Mouse (Mus musculus) gastrocnemius, postnatal 4 days (tissue): Measurements from ENCODE around the gene Mcur1. TPM values are rescaled to one million over a fixed set of nuclear protein-coding genes. Genes with fewer than 3 reads are reported as not detected.

Experiments
- DNase-seq, 2 experiments: peaks; one replicate each; pipeline ENCODE4 v3.0.0; 2021 to 2022; ENCODE audit warnings: low spot score in 2 of 2, mixed read lengths in 2 of 2
- total RNA-seq, 2 experiments: library from RNA; stranded (reverse); gene quantifications; 2 replicates each; pipeline ENCODE4 v1.2.3; 2021

The Mcur1 gene
- total RNA-seq, 2 experiments from 2014 or later: 21.0 to 23.5 TPM

DNA sequence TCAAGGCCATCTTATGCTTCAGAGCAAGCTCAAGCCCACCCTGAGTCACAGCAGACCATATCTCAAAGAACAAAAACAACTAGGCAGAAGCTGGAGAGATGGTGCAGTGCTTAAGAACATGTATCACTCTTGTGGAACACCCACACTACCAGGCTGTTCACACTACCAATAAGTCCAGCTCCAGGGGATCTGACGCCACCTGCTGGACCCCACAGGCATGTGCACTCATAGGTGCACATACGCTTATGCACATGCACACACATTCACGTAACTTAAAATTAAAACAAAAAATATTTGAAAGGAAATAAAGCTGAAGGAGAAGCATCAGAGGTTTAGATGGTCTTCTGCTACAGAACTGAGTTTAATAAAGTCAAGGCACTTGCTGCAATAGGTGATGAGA, 62.2 kb downstream of the Mcur1 start:
- DNase-seq: no peak

DNA sequence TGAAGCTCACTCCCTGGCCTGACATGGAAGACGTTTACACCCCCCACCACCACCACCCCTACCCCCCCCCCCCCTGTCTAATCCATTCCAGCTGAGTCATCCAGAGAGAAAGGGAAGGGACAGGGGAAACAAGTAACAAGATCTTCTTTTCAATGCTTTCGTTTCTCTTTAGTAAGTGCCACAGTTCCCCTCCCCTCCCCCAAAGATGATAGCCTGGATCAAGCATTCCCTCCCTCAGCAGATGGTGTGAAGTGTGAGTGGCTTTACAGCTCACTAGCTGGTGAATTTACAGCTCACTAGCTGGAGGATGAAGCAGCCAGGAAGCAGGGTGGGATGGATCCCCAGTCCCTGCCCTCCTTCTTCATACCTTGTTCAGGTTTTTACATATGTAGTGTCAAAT, 63.3 kb downstream of the Mcur1 start:
- DNase-seq: no peak

DNA sequence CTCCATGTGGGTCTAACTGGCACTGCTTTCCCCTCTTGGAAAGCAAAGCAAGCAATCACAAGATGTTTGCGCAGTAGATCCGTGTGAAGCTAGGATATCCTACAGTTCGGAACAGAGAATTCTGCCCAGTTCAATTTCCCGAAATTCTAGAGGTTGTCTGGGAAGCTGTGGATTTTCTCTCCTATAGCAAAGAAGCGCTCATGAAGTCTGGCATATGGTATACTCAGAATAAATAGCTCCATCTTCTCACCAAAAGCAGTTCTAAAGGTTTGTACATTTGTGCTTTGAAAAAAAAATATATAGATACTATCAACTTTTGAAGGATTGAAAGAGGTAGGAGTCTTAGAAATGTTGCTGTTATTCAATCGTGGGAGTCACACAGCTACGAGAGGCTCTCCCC, 64.3 kb downstream of the Mcur1 start:
- DNase-seq: no peak

DNA sequence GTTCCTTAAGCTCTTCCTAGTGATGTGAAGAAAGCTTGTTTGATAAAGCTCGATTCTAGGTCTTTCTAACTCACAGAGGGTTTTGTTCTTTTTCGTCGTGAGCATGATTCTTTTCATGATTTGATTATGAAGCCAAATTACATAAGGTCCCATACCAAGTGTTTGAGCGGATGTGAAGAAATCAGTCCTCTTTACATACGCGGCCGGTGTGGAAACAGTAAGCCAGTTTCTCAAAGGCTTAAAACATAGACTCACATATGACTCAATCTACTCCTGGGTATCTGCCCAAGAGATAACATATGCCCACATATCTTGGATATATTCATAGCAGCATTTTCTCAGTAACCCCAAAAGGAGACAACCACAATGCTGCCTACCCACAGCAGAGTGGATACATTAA, 66.3 kb downstream of the Mcur1 start:
- no peak for DNase-seq

DNA sequence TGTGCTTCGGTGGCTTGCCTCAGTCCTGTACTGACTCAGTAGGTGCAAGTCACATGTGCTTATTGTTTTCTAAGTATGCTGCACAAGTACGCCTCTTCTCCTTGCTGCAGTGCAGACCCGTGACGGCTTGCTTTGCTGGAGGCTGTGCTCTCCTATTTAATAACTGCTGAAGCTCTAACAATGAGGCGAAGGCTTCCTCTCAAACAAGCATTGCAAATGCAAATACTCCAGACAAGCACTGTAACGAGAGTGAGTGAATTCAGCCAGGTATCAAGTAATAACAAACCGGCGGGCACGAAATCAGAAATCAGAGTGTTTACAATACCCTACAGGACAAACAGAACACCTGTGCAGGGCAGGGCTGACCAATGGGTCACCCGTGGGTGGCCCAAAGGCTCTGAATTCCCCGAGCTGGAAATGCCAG, 66.9 kb downstream of the Mcur1 start:
- no peak for DNase-seq

Other genes starting within 250 kb of the Mcur1 start
- gene Sirt5, start 194.7 kb downstream of the Mcur1 start, total RNA-seq: 10 to 100 TPM; 12.8 to 15.2 TPM
- 100 to 1,000 TPM; 142 to 149 TPM for gene Nol7, start 161.8 kb downstream of the Mcur1 start, total RNA-seq
- gene Ranbp9, start 78.9 kb downstream of the Mcur1 start, total RNA-seq: 10 to 100 TPM; 46.3 to 54.3 TPM
- gene Rnf182, start 55.5 kb upstream of the Mcur1 start, total RNA-seq: under 1 TPM; 0.39 TPM
- gene Cd83, start 224.6 kb upstream of the Mcur1 start, total RNA-seq: 1 to 10 TPM; 2.8 to 2.9 TPM